Mouse (Mus musculus): Measurements from ENCODE around the gene Capn1.

GRCm38 (mm10) chr19:6029426-6029825 is 13.7 kb upstream of the Capn1 start:
- TF ChIP-seq CTCF (IDR thresholded peaks at IDR 0.05; ENCODE audit: low read depth), result no peak
- TF ChIP-seq EP300 (IDR thresholded peaks at IDR 0.05; ENCODE audit: low read depth), result no peak
